Mouse (Mus musculus) heart, postnatal 36 days (tissue): ENCODE results near the gene Gm266. TPM values are rescaled to one million over a fixed set of nuclear protein-coding genes. Genes with fewer than 3 reads are reported as not detected.

ENCODE experiments used
- DNase-seq, 2 experiments: peaks; one replicate each; pipeline ENCODE4 v3.0.0; 2021 to 2022
- intact Hi-C: fragments of 180-260 bp; cut with DNase I; formaldehyde crosslinking; loops from one replicate; pipeline ENCODE4 v1.15.1; 2025
- total RNA-seq, 2 experiments: library from RNA; stranded (reverse); gene quantifications; 2 replicates each; pipeline ENCODE4 v1.2.3; 2021

Gene Gm266
- total RNA-seq, 2 experiments from 2014 or later: 0.57 to 0.58 TPM

GRCm38 (mm10) chr12:111438850-111439249, 46.8 kb downstream of the Gm266 start:
- DNase-seq: no peak
- intact Hi-C loops: no loop called here

DNA sequence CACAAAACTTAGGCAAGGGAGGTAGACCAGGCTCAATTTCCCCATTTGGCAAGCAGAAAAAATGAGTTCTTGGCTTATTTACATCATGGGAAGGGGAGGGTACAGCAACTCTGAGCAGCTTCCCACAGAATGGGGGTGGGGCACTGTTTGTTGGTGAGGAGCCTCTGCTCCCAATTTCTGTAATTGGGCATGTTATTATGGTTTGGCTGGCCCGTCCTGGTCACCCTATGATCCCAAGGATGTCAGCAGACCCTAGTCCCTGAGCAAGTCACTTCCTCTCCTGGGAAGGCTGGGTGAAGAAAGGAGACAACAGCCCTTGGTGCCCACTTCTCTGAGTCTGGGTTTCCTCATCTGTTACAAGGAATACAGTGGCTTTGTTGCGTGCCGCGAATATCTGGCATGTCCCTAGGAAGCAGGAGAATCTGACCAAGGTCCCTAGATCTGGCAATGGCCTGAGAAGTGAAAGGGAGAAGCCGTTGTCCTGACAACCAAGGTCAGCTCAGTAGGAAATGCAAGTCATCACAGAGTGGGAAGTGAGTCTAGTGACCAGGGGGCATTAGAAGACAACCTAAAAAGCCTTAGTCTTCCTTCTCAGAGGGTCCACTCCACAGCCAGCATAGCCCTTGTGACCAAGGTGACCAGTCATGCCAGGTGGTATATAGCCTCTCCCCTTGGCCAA, 48.3 kb downstream of the Gm266 start:
- no peak for DNase-seq
- intact Hi-C loops: no loop called here

- intact Hi-C loops: no loop called here
- no peak for DNase-seq
Measured at GRCm38 (mm10) chr12:111436640-111437039, 49.0 kb downstream of the Gm266 start.

GRCm38 (mm10) chr12:111436170-111436569, 49.5 kb downstream of the Gm266 start:
- intact Hi-C loops: no loop called here
- DNase-seq: no peak

DNA sequence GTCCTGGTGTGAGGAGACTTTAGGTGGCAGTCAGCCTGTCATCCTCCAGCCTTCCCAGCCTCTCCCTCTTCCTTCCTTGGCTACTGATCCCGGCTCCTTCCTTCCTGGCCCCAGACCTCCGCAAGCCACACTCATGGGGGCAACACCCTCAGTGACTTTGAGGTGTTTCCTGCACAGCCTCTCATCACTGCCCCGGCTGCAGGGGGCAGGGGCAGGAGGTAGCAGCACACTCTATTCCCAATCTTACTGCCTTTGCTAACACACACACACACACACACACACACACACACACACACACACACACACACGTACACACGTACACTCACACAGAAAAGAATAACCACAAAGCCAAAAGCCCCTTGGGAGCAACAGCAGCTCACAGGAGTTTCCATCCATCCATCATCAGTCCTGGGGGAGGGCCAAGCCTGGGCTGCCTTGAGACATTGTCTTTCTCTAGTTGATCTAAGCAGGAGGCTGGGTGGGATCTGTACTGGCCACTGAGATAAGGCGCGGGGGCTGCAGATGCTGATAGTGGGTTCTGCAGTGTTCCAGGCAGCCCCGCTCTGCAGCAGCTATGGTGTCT, 50.8 kb downstream of the Gm266 start:
- intact Hi-C loops: no loop called here
- no peak for DNase-seq

Other genes with a start within 250 kb of the Gm266 start
- not detected for gene Amn, start 214.7 kb downstream of the Gm266 start, total RNA-seq
- gene Cdc42bpb, start 108.1 kb downstream of the Gm266 start, total RNA-seq: 10 to 100 TPM; 54.6 to 62.5 TPM
- not detected for gene Lbhd2, start 79.0 kb downstream of the Gm266 start, total RNA-seq
- gene Exoc3l4, start 68.8 kb downstream of the Gm266 start, total RNA-seq: 1 to 10 TPM; 2.9 to 3.0 TPM
- 10 to 100 TPM; 32.7 to 38.8 TPM for gene Tnfaip2, start 43.4 kb downstream of the Gm266 start, total RNA-seq
- 100 to 1,000 TPM; 130 to 152 TPM for gene Eif5, start 52.2 kb upstream of the Gm266 start, total RNA-seq
- gene Mark3, start 88.7 kb upstream of the Gm266 start, total RNA-seq: 10 to 100 TPM; 49.9 to 54.6 TPM
- gene Ckb, start 186.5 kb upstream of the Gm266 start, total RNA-seq: 10 to 100 TPM; 71.6 to 84.7 TPM
- gene Trmt61a, start 192.3 kb upstream of the Gm266 start, total RNA-seq: 1 to 10 TPM; 3.8 to 6.6 TPM
- gene Bag5, start 227.4 kb upstream of the Gm266 start, total RNA-seq: 10 to 100 TPM; 19.5 to 20.4 TPM
- 10 to 100 TPM; 38.4 to 40.6 TPM for gene Apopt1, start 227.4 kb upstream of the Gm266 start, total RNA-seq